Mouse (Mus musculus) left cerebral cortex, adult 8-10 months (tissue): ENCODE results near the gene Mcm8. TPM values are rescaled to one million over a fixed set of nuclear protein-coding genes. Genes with fewer than 3 reads are reported as not detected.

Experiments used
- DNase-seq, 2 experiments: peaks; one replicate each; pipeline ENCODE4 v3.0.0; 2022; ENCODE audit warnings: low spot score in 2 of 2
- total RNA-seq, 4 experiments: library from RNA; stranded (reverse); gene quantifications; 2 replicates each; pipeline ENCODE4 v1.2.4; 2022

Gene Mcm8
- total RNA-seq, 4 experiments from 2014 or later: 4.5 to 5.8 (median 4.6) TPM

GRCm38 (mm10) chr2:132871663-132872062 lies 55.7 kb downstream of the Mcm8 start:
- no peak for DNase-seq

GRCm38 (mm10) chr2:132873657-132874326 lies 57.9 kb downstream of the Mcm8 start:
- no peak for DNase-seq

GRCm38 (mm10) chr2:132876991-132877390 lies 61.0 kb downstream of the Mcm8 start:
- DNase-seq: no peak

- no peak for DNase-seq
Measured at GRCm38 (mm10) chr2:132879261-132880044, 63.5 kb downstream of the Mcm8 start.

GRCm38 (mm10) chr2:132880844-132881645 lies 65.1 kb downstream of the Mcm8 start, which contains the start of gene Lrrn4:
Gene Lrrn4 (minus strand): TSS chr2:132880891.
- no peak for DNase-seq

GRCm38 (mm10) chr2:132884303-132884967 lies 68.5 kb downstream of the Mcm8 start:
- no peak for DNase-seq

GRCm38 (mm10) chr2:132885312-132885711 lies 69.4 kb downstream of the Mcm8 start:
- no peak for DNase-seq

Other genes starting within 250 kb of the Mcm8 start
- 10 to 100 TPM; 80.3 to 98.3 (median 82.8) TPM for gene Gpcpd1, start 228.4 kb upstream of the Mcm8 start, total RNA-seq
- 10 to 100 TPM in 2 of 4 experiments, 1 to 10 TPM in 2; 8.9 to 12.7 (median 10.9) TPM for gene Shld1, start 129.2 kb upstream of the Mcm8 start, total RNA-seq
- 100 to 1,000 TPM; 213 to 265 (median 237) TPM for gene Chgb, start 34.9 kb upstream of the Mcm8 start, total RNA-seq
- 10 to 100 TPM; 22.2 to 29.8 (median 26.0) TPM for gene Trmt6, start 86 bp upstream of the Mcm8 start, total RNA-seq
- gene Crls1, start 30.5 kb downstream of the Mcm8 start, total RNA-seq: 10 to 100 TPM; 28.5 to 31.1 (median 29.3) TPM
- gene Lrrn4, start 64.8 kb downstream of the Mcm8 start, total RNA-seq: under 1 TPM; 0.11 to 0.65 (median 0.34) TPM
- 1 to 10 TPM in 3 of 4 experiments, under 1 TPM in 1; 0.82 to 2.1 (median 1.2) TPM for gene Fermt1, start 129.8 kb downstream of the Mcm8 start, total RNA-seq